Mouse (Mus musculus): ENCODE data around the gene Rsph6a.

The Rsph6a gene

DNA sequence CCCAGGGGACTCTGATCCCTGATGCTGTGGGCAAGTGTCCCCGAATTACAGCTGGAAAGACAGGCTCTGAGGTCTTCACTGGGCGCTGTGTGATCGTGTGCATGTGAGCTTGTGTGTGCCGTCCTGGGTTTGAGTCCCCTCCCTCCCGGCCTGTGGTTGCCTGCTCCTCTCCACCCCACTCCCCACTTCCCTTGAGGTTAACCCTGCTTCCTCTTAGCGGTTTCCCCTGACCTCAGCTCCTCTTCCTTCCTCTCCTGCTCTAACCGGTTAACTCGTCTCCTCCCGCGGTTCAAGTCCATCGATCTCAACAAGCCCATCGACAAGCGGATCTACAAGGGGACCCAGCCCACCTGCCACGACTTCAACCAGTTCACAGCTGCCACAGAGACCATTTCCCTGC, 23.3 kb downstream of the Rsph6a start:
- no peak for DNase-seq (ENCODE audit: extremely low spot score, low spot score)

DNA sequence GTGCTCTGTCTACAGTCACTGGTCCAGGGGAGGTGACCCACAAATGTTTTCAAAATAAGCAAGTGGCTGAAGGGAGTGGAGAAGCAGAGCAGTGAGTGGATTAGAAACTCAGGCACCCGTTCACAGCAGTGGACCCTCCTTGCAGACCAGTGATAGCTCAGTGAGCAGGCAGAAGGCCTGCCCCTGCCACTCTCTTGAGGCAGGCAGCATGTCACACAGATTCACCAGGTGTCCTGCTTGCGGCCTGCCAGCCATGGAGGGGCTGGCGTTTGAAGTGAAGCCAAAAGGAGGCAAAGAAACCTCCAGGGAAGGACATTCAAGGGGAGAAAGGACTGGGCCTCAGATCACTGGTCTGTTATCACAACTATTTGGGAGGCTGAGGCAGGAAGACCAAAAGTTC, 24.2 kb downstream of the Rsph6a start:
- no peak for DNase-seq (ENCODE audit: extremely low spot score, low spot score)

DNA sequence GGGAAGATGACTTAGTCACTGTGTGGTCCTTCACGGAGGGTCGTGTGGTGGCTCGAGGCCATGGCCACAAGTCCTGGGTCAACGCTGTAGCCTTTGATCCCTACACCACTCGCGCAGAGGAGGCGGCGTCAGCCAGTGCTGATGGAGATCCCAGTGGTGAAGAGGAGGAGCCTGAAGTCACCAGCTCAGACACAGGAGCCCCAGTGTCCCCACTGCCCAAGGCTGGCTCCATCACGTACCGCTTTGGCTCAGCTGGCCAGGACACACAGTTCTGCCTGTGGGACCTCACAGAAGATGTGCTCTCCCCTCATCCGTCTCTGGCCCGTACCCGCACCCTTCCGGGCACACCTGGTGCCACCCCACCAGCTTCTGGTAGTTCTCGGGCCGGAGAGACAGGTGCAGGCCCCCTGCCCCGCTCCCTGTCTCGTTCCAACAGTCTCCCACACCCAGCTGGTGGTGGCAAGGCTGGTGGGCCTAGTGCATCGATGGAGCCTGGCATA, 26.0 kb downstream of the Rsph6a start:
- no peak for DNase-seq (ENCODE audit: extremely low spot score, low spot score)

DNA sequence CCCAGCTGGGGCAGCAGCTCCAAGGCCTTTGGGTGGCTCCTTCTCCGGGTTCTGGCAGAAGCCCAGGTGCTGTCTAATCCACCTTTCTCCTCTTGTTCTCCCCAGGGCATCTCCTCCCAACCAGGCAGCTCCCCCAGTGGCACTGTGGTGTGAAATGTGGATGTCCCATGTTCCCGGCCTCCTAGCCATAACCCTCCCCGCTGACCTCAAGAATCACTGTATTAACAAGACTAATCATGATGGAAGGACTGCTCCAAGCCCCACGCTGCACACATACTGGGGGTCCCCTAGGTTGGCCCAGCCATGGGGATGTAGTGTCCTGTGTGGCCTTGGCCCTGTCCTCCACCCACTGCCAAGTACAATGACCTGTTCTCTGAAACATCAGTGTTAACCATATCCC, 27.7 kb downstream of the Rsph6a start:
- no peak for DNase-seq (ENCODE audit: extremely low spot score, low spot score)

DNA sequence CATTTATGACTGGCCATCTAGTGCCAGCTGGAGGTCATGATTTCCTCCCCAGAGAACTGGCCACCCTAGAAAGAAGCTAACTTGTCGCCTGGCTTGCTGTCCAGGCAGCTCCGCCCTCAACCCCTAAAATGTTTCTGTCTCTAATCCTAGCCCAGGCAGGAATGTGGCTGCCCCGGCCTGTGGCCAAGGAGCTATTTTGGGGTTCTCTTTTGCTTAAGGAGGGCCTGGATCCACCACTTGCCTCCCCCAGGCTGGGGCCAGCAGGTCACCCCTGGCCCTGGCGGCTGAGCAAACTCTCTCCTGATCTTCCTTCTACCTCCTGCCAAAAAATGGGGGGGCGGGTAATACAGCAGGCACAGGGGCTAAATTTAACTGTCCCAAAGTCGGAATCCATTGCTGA, 28.6 kb downstream of the Rsph6a start:
- DNase-seq (ENCODE audit: extremely low spot score, low spot score), result no peak

DNA sequence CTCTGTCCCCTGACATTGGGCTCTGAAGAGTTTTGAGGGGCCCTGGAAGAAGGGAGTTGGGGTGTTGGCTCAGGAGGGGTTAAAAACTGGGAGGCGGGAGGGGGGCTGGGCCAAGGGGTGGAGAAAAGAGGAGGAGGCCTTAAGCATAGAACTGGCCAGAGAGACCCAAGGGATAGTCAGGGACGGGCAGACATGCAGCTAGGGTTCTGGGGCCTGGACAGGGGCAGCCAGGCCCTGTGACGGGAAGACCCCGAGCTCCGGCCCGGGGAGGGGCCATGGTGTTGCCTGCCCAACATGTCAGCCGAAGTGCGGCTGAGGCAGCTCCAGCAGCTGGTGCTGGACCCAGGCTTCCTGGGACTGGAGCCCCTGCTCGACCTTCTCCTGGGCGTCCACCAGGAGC, 29.2 kb downstream of the Rsph6a start, which contains the start of gene Dmpk:
TSS of gene Dmpk (plus strand) at position 149 of the 400 bp plus-strand sequence.
- DNase-seq (ENCODE audit: extremely low spot score, low spot score), result no peak

DNA sequence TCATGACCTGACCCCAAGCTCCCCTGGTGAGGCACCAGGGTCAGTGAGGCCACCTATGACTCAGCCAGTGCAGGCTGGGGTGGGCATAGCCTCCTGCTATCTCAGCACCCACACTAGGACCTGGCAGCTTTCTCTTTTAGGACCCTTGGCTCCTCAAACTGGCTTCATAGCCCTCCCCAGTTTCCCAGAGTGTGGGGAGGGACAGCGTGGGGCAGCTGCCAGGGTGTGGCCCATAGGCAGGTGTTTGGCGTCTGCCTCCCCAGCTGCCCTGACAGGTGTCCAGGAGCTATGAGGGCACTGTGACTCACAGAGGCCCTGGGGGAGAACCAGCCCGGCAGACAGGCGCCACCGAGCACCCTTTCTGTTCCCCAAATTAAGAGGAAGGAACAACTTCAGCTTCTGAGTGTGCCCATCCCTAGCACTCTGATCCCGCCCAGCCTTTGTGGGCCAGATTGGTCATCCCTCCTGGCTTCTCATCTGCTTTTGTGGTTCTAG, 29.8 kb downstream of the Rsph6a start:
- DNase-seq (ENCODE audit: extremely low spot score, low spot score), result no peak

DNA sequence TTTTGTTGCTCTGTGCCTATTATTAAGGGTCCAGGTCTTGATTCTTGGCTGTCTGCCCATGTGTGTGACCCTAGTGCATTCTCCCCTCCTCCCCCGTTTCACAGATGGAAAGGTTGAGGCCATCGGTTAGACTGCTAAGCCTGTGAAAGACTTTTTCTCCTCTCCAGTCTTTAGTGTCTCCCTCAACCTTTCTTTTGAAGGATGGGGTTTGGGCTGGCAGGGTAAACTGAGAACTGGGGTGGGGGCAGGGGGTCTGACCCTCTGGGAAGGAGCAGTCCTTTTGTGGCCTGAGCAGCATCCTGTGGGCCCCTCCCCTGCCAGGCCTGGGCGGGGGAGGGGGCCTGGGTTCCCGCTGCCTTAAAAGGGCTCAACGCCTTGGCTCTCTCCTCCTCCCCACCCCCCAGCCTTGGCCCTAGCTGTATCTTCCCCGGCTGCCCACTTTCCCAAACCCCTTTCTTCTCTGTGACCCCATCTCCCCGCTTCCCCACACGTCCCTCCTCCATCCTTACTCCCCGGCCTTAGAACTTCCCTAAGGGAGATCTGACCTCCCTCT, 30.5 kb downstream of the Rsph6a start:
- DNase-seq (ENCODE audit: extremely low spot score, low spot score), result no peak

DNA sequence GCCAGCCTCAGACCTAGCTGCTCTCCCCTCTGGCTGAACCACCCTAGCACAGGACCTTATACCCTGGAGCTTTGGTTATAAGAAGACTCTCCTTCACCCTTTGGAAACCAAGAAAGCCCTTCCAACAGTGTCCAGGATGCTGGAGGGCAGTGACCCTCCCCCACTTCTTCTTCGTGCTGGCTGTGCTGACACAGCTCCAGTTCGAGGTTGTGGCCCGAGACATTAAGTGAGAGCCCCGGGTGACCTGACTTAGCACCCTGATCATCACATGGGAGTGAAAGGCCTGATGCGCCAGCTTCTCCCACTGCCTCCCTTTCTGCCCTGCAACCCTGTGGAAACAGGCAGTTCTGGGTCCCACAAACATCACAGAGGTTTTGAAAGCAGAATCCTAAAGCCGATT, 31.0 kb downstream of the Rsph6a start:
- DNase-seq (ENCODE audit: extremely low spot score, low spot score), result no peak

DNA sequence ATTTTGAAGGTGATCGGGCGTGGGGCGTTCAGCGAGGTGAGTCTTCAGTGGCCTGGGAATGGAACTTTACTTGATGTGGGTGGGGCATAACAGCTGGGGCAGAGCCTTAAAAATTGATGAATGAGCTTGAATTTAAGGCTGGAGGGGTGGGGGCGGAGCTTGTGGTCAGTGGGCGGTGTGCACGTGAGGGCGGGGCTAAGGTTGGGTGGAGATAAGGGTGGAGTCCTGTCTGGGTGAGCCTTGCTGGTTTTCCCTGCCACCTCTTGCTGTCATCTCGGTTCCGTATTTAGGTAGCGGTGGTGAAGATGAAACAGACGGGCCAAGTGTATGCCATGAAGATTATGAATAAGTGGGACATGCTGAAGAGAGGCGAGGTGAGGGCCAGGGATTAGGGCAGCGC, 31.6 kb downstream of the Rsph6a start:
- DNase-seq (ENCODE audit: extremely low spot score, low spot score), result peak; percentile 46

DNA sequence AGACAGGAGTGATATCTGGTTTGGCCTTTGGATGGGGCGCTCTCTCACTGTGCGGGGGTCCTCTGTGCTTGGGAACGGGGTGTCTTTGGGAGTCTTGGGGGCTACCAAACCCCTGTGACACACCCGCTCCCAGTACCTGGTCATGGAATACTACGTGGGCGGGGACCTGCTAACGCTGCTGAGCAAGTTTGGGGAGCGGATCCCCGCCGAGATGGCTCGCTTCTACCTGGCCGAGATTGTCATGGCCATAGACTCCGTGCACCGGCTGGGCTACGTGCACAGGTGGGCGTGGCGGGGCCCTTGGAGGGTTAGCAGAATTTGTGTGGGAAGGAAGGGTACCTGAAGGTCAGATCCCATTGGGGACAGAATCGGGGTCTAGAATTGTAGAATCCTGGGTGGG, 32.3 kb downstream of the Rsph6a start:
- DNase-seq (ENCODE audit: extremely low spot score, low spot score), result no peak

DNA sequence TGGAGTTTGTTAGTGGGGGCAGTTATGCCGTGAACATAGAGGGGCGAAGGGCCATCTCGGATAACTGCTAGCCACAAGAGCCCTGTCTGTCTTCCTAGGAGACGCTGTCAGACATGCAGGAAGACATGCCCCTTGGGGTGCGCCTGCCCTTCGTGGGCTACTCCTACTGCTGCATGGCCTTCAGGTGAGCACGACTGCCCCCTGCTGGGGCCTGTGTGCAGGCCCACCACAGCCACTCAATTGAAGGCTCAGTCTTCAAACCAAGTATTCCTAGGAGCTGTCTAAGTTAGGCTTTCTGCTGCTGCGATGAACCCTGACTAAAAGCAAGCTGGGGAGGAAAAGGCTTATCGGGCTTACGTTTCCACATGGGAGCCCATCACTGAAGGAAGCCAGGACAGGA, 34.3 kb downstream of the Rsph6a start:
- DNase-seq (ENCODE audit: extremely low spot score, low spot score), result peak; percentile 62

DNA sequence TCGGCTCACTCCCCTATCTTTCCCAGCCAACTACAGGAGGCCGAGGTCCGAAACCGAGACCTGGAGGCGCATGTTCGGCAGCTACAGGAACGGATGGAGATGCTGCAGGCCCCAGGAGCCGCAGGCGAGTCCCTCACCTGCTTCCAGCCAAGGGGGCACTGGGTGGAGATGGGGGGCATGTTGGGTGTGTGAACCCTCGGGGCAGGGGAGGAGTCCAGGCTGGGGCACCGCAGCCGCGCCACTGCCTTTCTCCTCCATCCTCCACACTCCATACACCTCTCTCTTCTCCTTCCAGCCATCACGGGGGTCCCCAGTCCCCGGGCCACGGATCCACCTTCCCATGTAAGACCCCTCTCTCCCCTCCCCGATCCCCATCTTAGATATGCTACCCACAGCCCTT, 37.4 kb downstream of the Rsph6a start:
- no peak for DNase-seq (ENCODE audit: extremely low spot score, low spot score)

DNA sequence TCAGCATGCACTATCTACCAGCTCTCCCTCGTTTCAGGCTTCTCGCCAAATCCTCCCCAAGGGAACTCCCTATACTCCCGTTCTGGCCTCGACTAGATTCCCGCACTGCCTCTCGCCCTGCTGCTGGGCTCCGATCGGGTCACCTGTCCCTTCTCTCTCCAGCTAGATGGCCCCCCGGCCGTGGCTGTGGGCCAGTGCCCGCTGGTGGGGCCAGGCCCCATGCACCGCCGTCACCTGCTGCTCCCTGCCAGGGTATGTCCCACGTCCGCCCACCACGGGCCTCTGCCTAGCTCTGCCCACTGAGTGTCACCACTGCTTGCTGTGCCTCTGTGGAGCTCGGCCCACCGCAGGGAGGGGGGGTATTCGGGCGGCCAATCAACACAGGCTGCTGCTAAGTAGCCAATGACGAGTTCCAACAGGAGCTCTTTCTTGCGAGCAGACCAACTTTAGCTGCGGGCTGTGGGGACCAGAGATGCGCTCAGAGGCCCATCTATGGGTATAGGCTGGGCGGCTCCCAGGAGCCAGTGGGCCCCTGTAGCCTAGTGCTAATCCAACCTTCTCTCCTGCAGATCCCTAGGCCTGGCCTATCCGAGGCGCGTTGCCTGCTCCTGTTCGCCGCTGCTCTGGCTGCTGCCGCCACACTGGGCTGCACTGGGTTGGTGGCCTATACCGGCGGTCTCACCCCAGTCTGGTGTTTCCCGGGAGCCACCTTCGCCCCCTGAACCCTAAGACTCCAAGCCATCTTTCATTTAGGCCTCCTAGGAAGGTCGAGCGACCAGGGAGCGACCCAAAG, 38.1 kb downstream of the Rsph6a start:
- DNase-seq (ENCODE audit: extremely low spot score, low spot score), result peak; percentile 74

DNA sequence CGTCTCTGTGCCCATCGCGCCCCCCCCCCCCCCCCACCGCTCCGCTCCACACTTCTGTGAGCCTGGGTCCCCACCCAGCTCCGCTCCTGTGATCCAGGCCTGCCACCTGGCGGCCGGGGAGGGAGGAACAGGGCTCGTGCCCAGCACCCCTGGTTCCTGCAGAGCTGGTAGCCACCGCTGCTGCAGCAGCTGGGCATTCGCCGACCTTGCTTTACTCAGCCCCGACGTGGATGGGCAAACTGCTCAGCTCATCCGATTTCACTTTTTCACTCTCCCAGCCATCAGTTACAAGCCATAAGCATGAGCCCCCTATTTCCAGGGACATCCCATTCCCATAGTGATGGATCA, 38.7 kb downstream of the Rsph6a start:
- peak; percentile 85 for DNase-seq (ENCODE audit: extremely low spot score, low spot score)

DNA sequence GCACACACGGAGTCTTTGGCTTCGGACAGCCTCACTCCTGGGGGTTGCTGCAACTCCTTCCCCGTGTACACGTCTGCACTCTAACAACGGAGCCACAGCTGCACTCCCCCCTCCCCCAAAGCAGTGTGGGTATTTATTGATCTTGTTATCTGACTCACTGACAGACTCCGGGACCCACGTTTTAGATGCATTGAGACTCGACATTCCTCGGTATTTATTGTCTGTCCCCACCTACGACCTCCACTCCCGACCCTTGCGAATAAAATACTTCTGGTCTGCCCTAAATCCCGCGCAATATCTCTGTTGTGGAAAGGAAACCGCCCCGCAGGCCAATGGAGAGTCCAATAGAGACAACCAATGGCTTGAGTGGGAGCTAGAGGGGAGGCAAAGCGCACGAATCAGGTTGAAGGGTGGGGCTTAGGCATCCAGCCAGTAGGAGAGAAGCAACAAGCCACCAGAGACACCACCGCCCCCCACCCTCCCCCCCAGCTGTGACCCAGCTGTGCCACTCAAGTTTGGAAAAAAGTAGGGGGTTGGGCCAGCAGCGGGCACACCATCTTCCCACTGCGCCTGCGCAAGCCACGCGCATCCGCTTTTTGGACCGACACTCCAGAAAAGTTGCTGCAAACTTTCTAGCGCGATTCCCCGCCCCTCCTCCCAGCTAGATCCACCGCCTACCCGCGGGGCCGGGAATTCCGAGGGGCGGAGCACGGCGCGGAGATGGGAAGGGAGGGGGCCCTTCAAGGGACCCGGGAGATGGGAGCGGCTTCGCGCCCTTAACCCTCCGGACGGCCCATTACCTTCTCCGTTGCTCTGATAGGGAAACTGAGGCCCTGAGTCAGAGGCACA, 39.3 kb downstream of the Rsph6a start:
- peak; percentile 98 for DNase-seq (ENCODE audit: extremely low spot score, low spot score)

DNA sequence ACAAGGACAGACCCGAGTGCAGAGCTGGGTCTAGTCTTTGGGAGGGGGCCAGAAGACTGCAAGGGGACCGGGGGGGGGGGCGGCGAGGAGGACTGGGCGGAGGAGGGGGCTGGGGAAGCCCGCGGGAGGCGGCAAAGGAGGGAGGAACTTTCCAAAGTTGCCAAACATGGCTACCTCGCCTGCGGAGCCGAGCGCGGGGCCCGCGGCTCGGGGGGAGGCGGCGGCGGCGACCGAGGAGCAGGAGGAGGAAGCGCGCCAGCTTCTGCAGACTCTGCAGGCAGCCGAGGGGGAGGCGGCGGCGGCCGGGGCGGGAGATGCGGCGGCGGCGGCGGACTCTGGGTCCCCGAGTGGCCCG, 40.0 kb downstream of the Rsph6a start, which contains the start of gene Six5:
TSS of gene Six5 (plus strand) at position 124 of the 355 bp plus-strand sequence.
- peak; percentile 74 for DNase-seq (ENCODE audit: extremely low spot score, low spot score)

DNA sequence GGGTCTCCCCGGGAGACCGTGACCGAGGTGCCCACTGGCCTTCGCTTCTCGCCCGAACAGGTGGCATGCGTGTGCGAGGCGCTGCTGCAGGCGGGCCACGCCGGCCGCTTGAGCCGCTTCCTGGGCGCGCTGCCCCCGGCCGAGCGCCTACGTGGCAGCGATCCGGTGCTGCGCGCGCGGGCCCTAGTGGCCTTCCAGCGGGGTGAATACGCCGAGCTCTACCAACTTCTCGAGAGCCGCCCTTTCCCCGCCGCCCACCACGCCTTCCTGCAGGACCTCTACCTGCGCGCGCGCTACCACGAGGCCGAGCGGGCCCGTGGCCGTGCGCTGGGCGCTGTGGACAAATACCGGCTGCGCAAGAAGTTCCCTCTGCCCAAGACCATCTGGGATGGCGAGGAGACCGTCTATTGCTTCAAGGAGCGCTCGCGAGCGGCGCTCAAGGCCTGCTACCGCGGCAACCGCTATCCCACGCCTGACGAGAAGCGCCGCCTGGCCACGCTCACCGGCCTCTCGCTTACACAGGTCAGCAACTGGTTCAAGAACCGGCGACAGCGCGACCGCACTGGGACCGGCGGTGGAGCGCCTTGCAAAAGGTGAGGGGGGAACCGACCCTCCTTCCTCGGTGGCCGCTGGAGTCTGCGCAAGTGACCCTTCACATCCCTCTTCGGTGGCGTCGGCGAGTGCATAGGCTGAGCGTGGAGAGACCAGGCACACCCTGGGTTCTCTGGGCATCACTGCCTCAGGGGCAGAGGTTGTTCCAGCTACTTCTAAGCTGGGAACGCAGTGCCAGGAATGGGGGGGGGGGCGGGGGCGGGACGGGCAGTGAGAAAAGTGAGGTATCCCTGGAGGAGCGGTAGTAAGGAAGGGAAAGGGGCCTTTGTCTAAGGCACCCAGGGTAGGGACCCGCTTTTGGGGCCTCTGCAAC, 40.6 kb downstream of the Rsph6a start:
- peak; percentile 77 for DNase-seq (ENCODE audit: extremely low spot score, low spot score)

DNA sequence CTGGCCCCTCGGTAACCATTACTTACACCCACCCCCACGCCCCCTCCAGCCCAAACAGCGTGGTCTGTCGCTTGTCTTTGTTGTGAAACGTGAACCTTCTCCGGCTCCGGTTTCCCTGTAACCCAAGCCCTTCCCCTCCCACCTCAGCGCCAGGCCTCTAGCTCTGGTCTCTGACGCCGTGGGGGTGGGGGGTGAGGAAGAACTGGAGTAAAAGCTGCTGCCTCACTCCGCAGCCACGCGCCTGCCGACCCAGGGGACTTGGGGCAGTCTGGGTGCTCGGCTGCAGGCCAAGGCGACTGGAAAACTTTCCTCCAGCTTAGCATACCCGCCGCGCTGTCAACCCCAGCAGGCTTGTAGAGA, 41.2 kb downstream of the Rsph6a start:
- peak; percentile 82 for DNase-seq (ENCODE audit: extremely low spot score, low spot score)

DNA sequence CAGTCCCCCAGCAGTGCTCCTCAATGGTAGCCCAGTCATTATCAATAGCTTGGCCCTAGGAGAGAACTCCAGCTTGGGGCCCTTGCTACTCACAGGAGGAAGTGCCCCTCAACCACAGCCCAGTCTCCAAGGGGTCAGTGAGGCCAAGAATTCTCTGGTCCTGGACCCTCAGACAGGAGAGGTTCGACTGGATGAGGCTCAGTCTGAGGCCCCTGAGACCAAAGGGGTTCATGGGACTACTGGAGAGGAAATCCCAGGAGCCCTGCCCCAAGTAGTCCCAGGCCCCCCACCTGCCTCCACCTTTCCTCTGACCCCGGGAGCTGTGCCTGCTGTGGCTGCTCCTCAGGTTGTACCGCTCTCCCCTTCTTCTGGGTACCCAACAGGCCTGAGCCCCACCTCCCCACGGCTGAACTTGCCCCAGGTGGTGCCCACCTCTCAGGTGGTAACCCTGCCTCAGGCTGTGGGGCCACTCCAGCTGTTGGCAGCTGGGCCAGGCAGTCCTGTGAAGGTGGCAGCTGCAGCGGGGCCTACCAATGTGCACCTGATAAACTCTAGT, 42.0 kb downstream of the Rsph6a start:
- DNase-seq (ENCODE audit: extremely low spot score, low spot score), result no peak

DNA sequence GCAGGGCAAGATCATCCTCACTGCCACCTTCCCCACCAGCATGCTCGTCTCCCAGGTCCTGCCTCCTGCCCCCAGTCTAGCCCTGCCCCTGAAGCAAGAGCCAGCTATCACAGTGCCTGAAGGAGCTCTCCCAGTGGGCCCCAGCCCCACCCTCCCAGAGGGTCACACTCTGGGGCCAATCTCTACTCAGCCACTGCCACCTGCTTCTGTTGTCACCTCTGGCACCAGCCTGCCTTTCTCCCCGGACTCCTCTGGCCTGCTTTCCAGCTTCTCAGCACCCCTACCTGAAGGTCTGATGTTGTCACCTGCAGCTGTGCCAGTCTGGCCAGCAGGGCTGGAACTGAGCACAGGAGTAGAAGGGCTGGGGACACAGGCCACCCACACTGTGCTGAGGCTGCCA, 42.7 kb downstream of the Rsph6a start:
- no peak for DNase-seq (ENCODE audit: extremely low spot score, low spot score)

All from neural tube, embryonic 10.5 days (tissue).